Mouse (Mus musculus) liver, embryonic 12.5 days (tissue): ENCODE results near the gene Ppm1h. TPM values are rescaled to one million over a fixed set of nuclear protein-coding genes. Genes with fewer than 3 reads are reported as not detected.
"Not testable (repeated sequence)": the region's sequence is repeated elsewhere in the genome, so short reads cannot be mapped to it uniquely, and the experiment has no call there.

Experiments
- ATAC-seq: fragments of 200-750 bp; cut with Nextera tagmentation; 2 replicates; pipeline ENCODE4 v1.8.0; 2017; ENCODE audit warnings: moderate number of reproducible peaks, mild to moderate bottlenecking, moderate library complexity
- H3K27ac ChIP-seq: fragments of 300-500 bp; sonication (generic); 2 replicates; pipeline ENCODE4 v1.5.1; 2016; ENCODE audit warnings: mild to moderate bottlenecking
- H3K27me3 ChIP-seq: fragments of 300-500 bp; sonication (generic); replicated peaks from 2 replicates; pipeline ENCODE4 v1.6.1; 2016; ENCODE audit warnings: mild to moderate bottlenecking, moderate library complexity
- H3K36me3 ChIP-seq: fragments of 300-500 bp; sonication (generic); 2 replicates; pipeline ENCODE4 v1.6.1; 2016; ENCODE audit warnings: mild to moderate bottlenecking, moderate library complexity
- H3K4me1 ChIP-seq: fragments of 300-500 bp; sonication (generic); 2 replicates; pipeline ENCODE4 v1.6.1; 2016
- H3K4me2 ChIP-seq: fragments of 300-500 bp; sonication (generic); 2 replicates; pipeline ENCODE4 v1.6.1; 2016; ENCODE audit warnings: mild to moderate bottlenecking, moderate library complexity
- H3K4me3 ChIP-seq: fragments of 300-500 bp; sonication (generic); 2 replicates; pipeline ENCODE4 v1.5.1; 2016; ENCODE audit warnings: mild to moderate bottlenecking, moderate library complexity
- H3K9ac ChIP-seq: fragments of 300-500 bp; sonication (generic); 2 replicates; pipeline ENCODE4 v1.6.1; 2016; ENCODE audit warnings: mild to moderate bottlenecking, moderate library complexity
- H3K9me3 ChIP-seq: fragments of 300-500 bp; sonication (generic); replicated peaks from 2 replicates; pipeline ENCODE4 v1.6.1; 2016; ENCODE audit warnings: mild to moderate bottlenecking, moderate library complexity
- WGBS: fragments of 180-500 bp; shearing (Covaris S2); methylation state at CpG from one replicate; pipeline ENCODE4 v1.1.7; 2016; ENCODE audit not compliant: insufficient replicate concordance; 5-methylcytosine and 5-hydroxymethylcytosine counted together
- polyA plus RNA-seq: library from polyadenylated mRNA; unstranded; fragments of >200 nt; fragmentation: Nextera tagmentation; extraction: Ambion mirVana; gene quantifications from 2 replicates; pipeline ENCODE4 v1.2.1, GENCODE M21; 2016

Ppm1h gene
- polyA plus RNA-seq, 1 experiment from 2014 or later, result 1.6 TPM

DNA sequence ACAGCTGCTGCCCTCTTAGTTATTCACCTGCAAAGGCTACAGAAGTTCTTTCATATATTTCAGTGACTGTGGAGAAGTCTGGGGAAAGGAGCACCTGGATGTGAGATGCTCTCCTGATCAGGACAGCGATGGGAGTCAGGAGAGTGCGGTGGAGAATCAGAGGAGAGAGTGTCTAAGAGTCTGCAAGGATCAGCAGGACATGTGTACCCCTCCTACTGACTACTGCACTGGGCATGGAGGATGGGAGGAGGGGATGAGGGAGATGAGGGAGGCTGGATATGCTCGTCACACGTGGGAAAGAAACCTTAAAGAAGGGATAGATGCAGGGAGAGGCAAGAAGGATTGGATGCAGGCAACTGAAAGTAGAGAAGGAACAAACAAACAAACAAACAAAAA is 285.7 kb downstream of the Ppm1h start:
- no peak overlapping the region for H3K4me3 ChIP-seq
- no peak overlapping the region; the same call in 1 of the 2 replicates for H3K4me2 ChIP-seq
- no peak overlapping the region for H3K27ac ChIP-seq
- H3K27me3 ChIP-seq, result peaks cover 41% of the 10 kb centered on the region
- H3K9ac ChIP-seq, result no peak overlapping the region
- ATAC-seq, result no peak
- H3K4me1 ChIP-seq, result no peaks in the 10 kb centered on the region
- no peaks in the 10 kb centered on the region for H3K9me3 ChIP-seq
- WGBS, result 22% methylated on average over 4 of the region's 4 CpGs
- H3K36me3 ChIP-seq, result no peaks in the 10 kb centered on the region

DNA sequence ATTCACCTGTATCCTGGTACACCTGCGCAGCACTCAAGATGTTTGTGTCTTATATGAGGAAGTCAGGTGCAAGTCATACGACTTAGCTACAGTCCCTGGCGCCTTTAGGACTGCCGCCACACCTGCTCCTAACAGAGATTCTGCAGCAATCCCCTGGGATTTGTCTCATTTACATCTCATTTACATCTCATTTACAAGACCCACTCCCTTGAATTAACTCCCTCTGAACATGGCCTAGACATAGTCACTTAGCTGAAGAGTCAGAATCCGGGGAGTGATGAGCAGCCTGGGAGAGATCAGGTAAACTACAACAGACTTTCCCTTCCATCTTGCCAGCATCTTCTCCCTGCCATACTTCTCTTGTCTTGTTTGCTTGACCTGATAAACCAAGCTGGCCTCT is 287.1 kb downstream of the Ppm1h start:
- not testable (repeated sequence) for H3K4me3 ChIP-seq, H3K4me1 ChIP-seq, H3K4me2 ChIP-seq, H3K27ac ChIP-seq, H3K36me3 ChIP-seq, ATAC-seq, H3K9ac ChIP-seq, H3K9me3 ChIP-seq
- 84% methylated on average over 5 of the region's 5 CpGs for whole genome bisulfite sequencing
- H3K27me3 ChIP-seq, result peaks cover 41% of the 10 kb centered on the region

DNA sequence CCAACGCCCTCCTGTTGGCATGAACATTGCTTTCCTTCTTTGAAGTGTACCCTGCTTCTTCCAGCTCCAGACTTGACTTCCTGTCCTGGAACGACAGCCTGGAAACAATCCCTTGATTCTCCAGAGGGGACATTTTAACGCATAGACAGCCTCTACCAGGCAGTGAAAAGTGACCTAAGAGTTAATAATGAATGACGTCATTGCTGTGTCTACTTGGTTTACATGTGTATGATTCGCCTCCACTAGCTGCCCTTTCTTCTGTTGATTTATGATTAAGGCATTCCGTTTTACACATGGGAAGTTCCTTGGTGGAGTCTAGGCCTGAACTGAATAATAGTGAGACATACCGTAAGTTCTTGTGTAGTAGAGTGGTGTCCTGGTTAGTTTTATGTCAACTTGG is 287.9 kb downstream of the Ppm1h start:
- 62% methylated on average over 7 of the region's 7 CpGs for WGBS
- no peak overlapping the region for H3K4me2 ChIP-seq
- ATAC-seq, result no peak

DNA sequence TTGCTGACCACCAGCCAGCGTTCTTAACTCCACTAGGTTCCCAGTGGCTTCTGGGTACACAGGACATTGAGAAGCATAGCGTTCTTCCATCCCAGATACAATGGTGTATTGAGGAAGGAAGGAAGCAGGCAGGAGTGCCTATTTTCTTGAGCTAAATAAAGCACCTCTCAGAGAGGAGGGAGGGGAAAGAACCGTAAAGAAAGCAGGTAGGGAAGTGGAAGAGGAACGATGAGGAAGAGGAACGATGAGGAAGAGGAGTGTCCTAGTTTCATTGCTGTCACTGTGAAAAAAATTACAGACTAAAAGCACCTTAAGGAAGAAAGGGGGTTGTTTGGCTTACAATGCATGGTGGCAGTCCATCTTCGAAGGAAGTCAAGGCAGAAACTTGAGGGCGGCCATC is 291.6 kb downstream of the Ppm1h start:
- Histone ChIP-seq H3K9me3 (no peaks in the 10 kb centered on the region), H3K27me3 (0 out of 2 replicates have a peak, but pooled peaks cover under 1% of the 10 kb centered on the region), H3K4me1 (no peaks in the 10 kb centered on the region), H3K4me2 (no peak overlapping the region), H3K4me3 (no peak overlapping the region), H3K9ac (no peak overlapping the region), H3K36me3 (no peaks in the 10 kb centered on the region), H3K27ac (no peak overlapping the region)
- 58% methylated on average over 7 of the region's 7 CpGs for WGBS
- no peak for ATAC-seq

More for the DNA sequence above, 287.9 kb downstream of the Ppm1h start:
- Histone ChIP-seq H3K27ac (no peak overlapping the region), H3K27me3 (peaks cover 37% of the 10 kb centered on the region), H3K9ac (no peak overlapping the region), H3K36me3 (no peaks in the 10 kb centered on the region), H3K4me1 (no peaks in the 10 kb centered on the region), H3K9me3 (no peaks in the 10 kb centered on the region), H3K4me3 (no peak overlapping the region)

DNA sequence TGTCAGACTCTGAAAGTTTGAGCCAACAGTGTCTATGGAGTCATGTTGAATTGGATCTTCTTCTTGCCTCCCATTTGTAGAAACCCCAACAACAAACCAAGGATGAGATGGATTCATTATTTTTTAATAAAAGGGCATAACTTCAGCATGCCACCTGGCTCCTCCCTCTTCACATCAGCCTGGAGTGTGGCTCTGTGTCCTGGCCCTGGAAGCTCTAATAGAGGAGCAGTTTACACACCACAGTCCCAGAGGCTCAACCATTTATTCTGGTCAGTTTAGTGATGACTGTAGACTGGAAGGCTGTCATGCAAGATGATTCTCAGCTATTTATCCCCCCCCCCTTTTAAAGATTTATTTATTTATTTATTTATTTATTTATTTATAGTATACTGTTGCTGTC is 294.7 kb downstream of the Ppm1h start:
- no peaks in the 10 kb centered on the region for H3K36me3 ChIP-seq
- no peak for ATAC-seq

GRCm38 (mm10) chr10:122976038-122976437 is 297.5 kb downstream of the Ppm1h start:
- Histone ChIP-seq H3K4me1 (peaks cover 10% of the 10 kb centered on the region; the same call in 1 of the 2 replicates), H3K4me3 (no peak overlapping the region), H3K9me3 (no peaks in the 10 kb centered on the region), H3K9ac (no peak overlapping the region), H3K27ac (no peak overlapping the region), H3K4me2 (no peak overlapping the region), H3K27me3 (no peaks in the 10 kb centered on the region), H3K36me3 (peaks cover 16% of the 10 kb centered on the region)
- WGBS, result 42% methylated on average over 9 of the region's 9 CpGs
- ATAC-seq, result no peak

More for the DNA sequence above, 294.7 kb downstream of the Ppm1h start:
- Histone ChIP-seq H3K27ac (no peak overlapping the region), H3K27me3 (no peaks in the 10 kb centered on the region), H3K4me3 (no peak overlapping the region), H3K9ac (no peak overlapping the region), H3K9me3 (no peaks in the 10 kb centered on the region), H3K4me1 (peaks cover 10% of the 10 kb centered on the region; the same call in 1 of the 2 replicates), H3K4me2 (no peak overlapping the region)

DNA sequence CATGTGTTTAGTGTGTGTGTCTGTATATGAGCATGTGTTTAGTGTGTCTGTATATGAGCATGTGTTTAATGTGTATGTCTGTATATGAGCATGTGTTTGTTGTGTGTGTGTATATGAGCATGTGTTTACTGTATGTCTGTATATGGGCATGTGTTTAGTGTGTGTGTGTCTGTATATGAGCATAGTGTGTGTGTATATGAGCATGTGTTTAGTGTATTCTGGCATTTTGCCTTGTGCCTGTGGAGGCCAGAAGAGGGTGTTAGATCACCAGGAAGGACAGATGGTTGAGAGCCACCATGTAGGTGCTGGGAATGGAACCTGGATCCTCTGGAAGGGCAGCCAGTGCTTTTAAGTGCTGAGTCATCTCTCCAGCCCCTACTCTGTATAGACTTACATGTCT is 300.8 kb downstream of the Ppm1h start:
- peak; percentile 25; the same call in 1 of the 2 replicates for ATAC-seq
- Histone ChIP-seq H3K27me3 (no peaks in the 10 kb centered on the region), H3K4me3 (no peak overlapping the region), H3K4me2 (no peak overlapping the region), H3K27ac (no peak overlapping the region), H3K9me3 (no peaks in the 10 kb centered on the region), H3K9ac (no peak overlapping the region), H3K36me3 (peaks cover 31% of the 10 kb centered on the region), H3K4me1 (peaks cover 26% of the 10 kb centered on the region)

- no peak for ATAC-seq
- 91% methylated on average over 12 of the region's 12 CpGs for whole genome bisulfite sequencing
- H3K9me3 ChIP-seq, result no peaks in the 10 kb centered on the region
- no peak overlapping the region for H3K9ac ChIP-seq
- no peaks in the 10 kb centered on the region for H3K27me3 ChIP-seq
- no peak overlapping the region for H3K27ac ChIP-seq
- H3K4me1 ChIP-seq, result peaks cover 28% of the 10 kb centered on the region
- H3K36me3 ChIP-seq, result peaks cover 31% of the 10 kb centered on the region
- H3K4me3 ChIP-seq, result no peak overlapping the region
- H3K4me2 ChIP-seq, result no peak overlapping the region
Measured at GRCm38 (mm10) chr10:122980123-122980522, 301.6 kb downstream of the Ppm1h start.

GRCm38 (mm10) chr10:122982909-122983578 is 304.5 kb downstream of the Ppm1h start:
- Histone ChIP-seq H3K9ac (0 out of 2 replicates have a peak overlapping the region, but pooled peaks have one; percentile 99), H3K27me3 (no peaks in the 10 kb centered on the region), H3K4me1 (peaks cover 35% of the 10 kb centered on the region), H3K36me3 (peaks cover 31% of the 10 kb centered on the region), H3K4me3 (peak overlapping the region; percentile 94), H3K27ac (no peak overlapping the region), H3K9me3 (no peaks in the 10 kb centered on the region), H3K4me2 (peak overlapping the region; percentile 78)
- WGBS, result 63% methylated on average over 11 of the region's 11 CpGs
- ATAC-seq, result no peak

GRCm38 (mm10) chr10:122983579-122984530 is 305.3 kb downstream of the Ppm1h start:
- Histone ChIP-seq H3K4me1 (peaks cover 40% of the 10 kb centered on the region), H3K27me3 (no peaks in the 10 kb centered on the region), H3K27ac (peak overlapping the region; percentile 59), H3K4me2 (peak overlapping the region; percentile 78), H3K36me3 (peaks cover 31% of the 10 kb centered on the region), H3K9me3 (no peaks in the 10 kb centered on the region), H3K4me3 (peak overlapping the region; percentile 94), H3K9ac (peak overlapping the region; percentile 99)
- no peak for ATAC-seq
- 54% methylated on average over 10 of the region's 10 CpGs for WGBS

DNA sequence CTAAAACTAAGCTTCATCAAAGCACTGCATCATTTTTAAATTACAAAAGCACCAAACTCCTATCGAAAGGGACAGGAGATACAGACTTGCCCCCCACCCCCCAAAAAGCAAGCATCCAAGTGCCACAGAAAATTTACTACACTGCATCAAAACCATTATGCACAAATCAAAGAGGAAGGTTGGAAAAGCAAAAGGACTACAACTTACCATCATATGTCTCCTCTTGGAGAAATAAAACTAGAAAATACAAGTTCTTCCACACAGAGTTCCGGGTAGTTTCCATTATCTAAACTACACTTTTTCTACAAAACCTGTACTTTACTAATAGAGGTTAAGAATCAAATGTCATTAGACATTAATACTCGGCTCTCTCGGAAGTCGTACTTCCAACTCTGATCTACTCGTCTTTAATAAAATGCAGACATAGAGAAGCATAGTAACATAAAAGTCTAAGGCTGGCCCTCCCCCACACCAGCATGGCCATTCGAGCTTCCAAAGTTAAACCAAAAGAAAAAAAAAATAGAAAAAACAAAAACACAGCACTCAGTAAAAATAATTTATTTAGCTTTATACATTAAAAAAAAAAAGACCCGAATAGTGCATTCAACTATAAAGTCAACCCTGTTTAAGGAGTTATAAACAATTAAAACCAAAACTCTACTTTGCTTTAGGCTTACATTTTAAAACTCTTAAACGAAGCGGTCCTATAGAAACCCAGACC is 306.1 kb downstream of the Ppm1h start:
- H3K4me3 ChIP-seq, result peak overlapping the region; percentile 94
- H3K36me3 ChIP-seq, result peaks cover 27% of the 10 kb centered on the region
- H3K9me3 ChIP-seq, result no peaks in the 10 kb centered on the region
- 3% methylated on average over 10 of the region's 10 CpGs for WGBS
- peak overlapping the region; percentile 99 for H3K9ac ChIP-seq
- peak overlapping the region; percentile 78 for H3K4me2 ChIP-seq
- H3K27ac ChIP-seq, result peak overlapping the region; percentile 97
- H3K27me3 ChIP-seq, result no peaks in the 10 kb centered on the region
- ATAC-seq, result no peak
- H3K4me1 ChIP-seq, result peaks cover 40% of the 10 kb centered on the region

GRCm38 (mm10) chr10:122985252-122985514 is 306.6 kb downstream of the Ppm1h start:
- H3K9me3 ChIP-seq, result no peaks in the 10 kb centered on the region
- peaks cover 40% of the 10 kb centered on the region for H3K4me1 ChIP-seq
- H3K27ac ChIP-seq, result peak overlapping the region; percentile 97
- ATAC-seq, result no peak
- H3K36me3 ChIP-seq, result peaks cover 24% of the 10 kb centered on the region
- under 1% methylated on average over 37 of the region's 37 CpGs for WGBS
- no peaks in the 10 kb centered on the region for H3K27me3 ChIP-seq
- H3K4me3 ChIP-seq, result peak overlapping the region; percentile 94
- H3K4me2 ChIP-seq, result peak overlapping the region; percentile 78
- H3K9ac ChIP-seq, result peak overlapping the region; percentile 99
